Mouse (Mus musculus) stomach, embryonic 14.5 days (tissue): ENCODE data around the gene Prkag2. TPM values are rescaled to one million over a fixed set of nuclear protein-coding genes. Genes with fewer than 3 reads are reported as not detected.

Source experiments
- ATAC-seq: fragments of 200-750 bp; cut with Nextera tagmentation; 2 replicates; pipeline ENCODE4 v1.8.0; 2017; ENCODE audit warnings: low read depth, moderate TSS enrichment; ENCODE audit not compliant: insufficient number of reproducible peaks, insufficient read depth, low FRiP score
- H3K27ac ChIP-seq: fragments of 300-500 bp; sonication (generic); 2 replicates; pipeline ENCODE4 v1.5.1; 2014; ENCODE audit warnings: mild to moderate bottlenecking, low read length, moderate library complexity, mixed read lengths
- H3K27me3 ChIP-seq: fragments of 300-500 bp; sonication (generic); 2 replicates; pipeline ENCODE4 v1.6.1; 2014; ENCODE audit warnings: low read length, control low read depth, mixed read lengths; ENCODE audit not compliant: control insufficient read depth, insufficient read depth
- H3K36me3 ChIP-seq: fragments of 300-500 bp; sonication (generic); 2 replicates; pipeline ENCODE4 v1.6.1; 2014; ENCODE audit warnings: mild to moderate bottlenecking, control low read depth, low read length, moderate library complexity, mixed read lengths; ENCODE audit not compliant: control insufficient read depth, insufficient read depth
- H3K4me1 ChIP-seq: fragments of 300-500 bp; sonication (generic); 2 replicates; pipeline ENCODE4 v1.6.1; 2014; ENCODE audit warnings: low read length, control low read depth, mixed read lengths; ENCODE audit not compliant: control insufficient read depth, insufficient read depth
- H3K4me2 ChIP-seq: fragments of 300-500 bp; sonication (generic); replicated peaks from 2 replicates; pipeline ENCODE4 v1.6.1; 2014; ENCODE audit warnings: low read depth, low read length, control low read depth
- H3K4me3 ChIP-seq: fragments of 300-500 bp; sonication (generic); 2 replicates; pipeline ENCODE4 v1.5.1; 2014; ENCODE audit warnings: low read depth, low read length, control low read depth
- H3K9ac ChIP-seq: fragments of 300-500 bp; sonication (generic); replicated peaks from 2 replicates; pipeline ENCODE4 v1.6.1; 2014; ENCODE audit warnings: low read depth, mild to moderate bottlenecking, control low read depth, low read length, moderate library complexity, mixed read lengths
- H3K9me3 ChIP-seq: fragments of 300-500 bp; sonication (generic); 2 replicates; pipeline ENCODE4 v1.6.1; 2016; ENCODE audit warnings: low read depth, low read length, control low read depth; ENCODE audit not compliant: control insufficient read depth
- WGBS: fragments of 180-500 bp; shearing (Covaris S2); extraction: QIAGEN DNeasy Blood & Tissue Kit; methylation state at CpG from one replicate; pipeline ENCODE4 v1.1.7; 2014; 5-methylcytosine and 5-hydroxymethylcytosine counted together
- polyA plus RNA-seq: library from polyadenylated mRNA; unstranded; fragments of >200 nt; fragmentation: Nextera tagmentation; extraction: Ambion mirVana; gene quantifications from 2 replicates; pipeline ENCODE4 v1.2.1, GENCODE M21; 2014

The Prkag2 gene
- polyA plus RNA-seq, 1 experiment from 2014 or later = 54.7 TPM

GRCm38 (mm10) chr5:24878713-24879112 is 221.7 kb downstream of the Prkag2 start:
- no peak; the same call in 1 of the 2 replicates for ATAC-seq
- 45% methylated on average over 4 of the region's 4 CpGs for WGBS
- no peaks in the 10 kb centered on the region for H3K4me1 ChIP-seq
- no peak overlapping the region for H3K4me3 ChIP-seq
- peaks cover 4% of the 10 kb centered on the region; the same call in 1 of the 2 replicates for H3K36me3 ChIP-seq
- no peaks in the 10 kb centered on the region for H3K27me3 ChIP-seq
- H3K9ac ChIP-seq = no peak overlapping the region
- no peaks in the 10 kb centered on the region for H3K9me3 ChIP-seq
- no peak overlapping the region for H3K4me2 ChIP-seq
- peak overlapping the region; percentile 44; the same call in 1 of the 2 replicates for H3K27ac ChIP-seq

- Histone ChIP-seq H3K4me3 (no peak overlapping the region), H3K9me3 (no peaks in the 10 kb centered on the region), H3K4me2 (no peak overlapping the region), H3K27me3 (no peaks in the 10 kb centered on the region), H3K4me1 (no peaks in the 10 kb centered on the region), H3K9ac (no peak overlapping the region), H3K36me3 (peaks cover 4% of the 10 kb centered on the region; the same call in 1 of the 2 replicates), H3K27ac (peak overlapping the region; percentile 44; the same call in 1 of the 2 replicates)
- 49% methylated on average over 11 of the region's 11 CpGs for WGBS
- no peak for ATAC-seq
These were observed 222.4 kb downstream of the Prkag2 start for GRCm38 (mm10) chr5:24877836-24878624.

DNA sequence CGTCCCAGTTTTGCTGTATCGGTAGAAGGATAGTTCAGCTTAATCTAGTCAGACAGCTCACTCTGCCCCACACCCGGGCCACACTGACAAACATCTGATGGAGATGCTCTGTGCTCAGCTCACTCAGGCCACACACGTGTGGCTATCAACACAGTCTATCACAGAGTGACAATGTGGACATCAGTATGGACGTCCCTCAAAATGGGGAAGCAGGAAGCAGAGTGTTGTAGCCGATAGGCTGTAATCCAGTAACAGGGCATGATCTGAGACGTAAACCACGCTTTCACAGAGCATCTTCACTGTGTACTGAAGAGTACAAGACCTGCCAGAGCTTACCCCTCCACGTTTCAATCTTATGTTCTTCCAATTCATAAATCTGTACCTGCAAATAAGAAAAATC is 223.8 kb downstream of the Prkag2 start:
- Histone ChIP-seq H3K9ac (no peak overlapping the region), H3K4me2 (no peak overlapping the region), H3K4me1 (no peaks in the 10 kb centered on the region), H3K4me3 (no peak overlapping the region), H3K27ac (no peak overlapping the region), H3K9me3 (no peaks in the 10 kb centered on the region), H3K27me3 (no peaks in the 10 kb centered on the region), H3K36me3 (peaks cover 4% of the 10 kb centered on the region; the same call in 1 of the 2 replicates)
- WGBS = 90% methylated on average over 9 of the region's 9 CpGs
- no peak for ATAC-seq

DNA sequence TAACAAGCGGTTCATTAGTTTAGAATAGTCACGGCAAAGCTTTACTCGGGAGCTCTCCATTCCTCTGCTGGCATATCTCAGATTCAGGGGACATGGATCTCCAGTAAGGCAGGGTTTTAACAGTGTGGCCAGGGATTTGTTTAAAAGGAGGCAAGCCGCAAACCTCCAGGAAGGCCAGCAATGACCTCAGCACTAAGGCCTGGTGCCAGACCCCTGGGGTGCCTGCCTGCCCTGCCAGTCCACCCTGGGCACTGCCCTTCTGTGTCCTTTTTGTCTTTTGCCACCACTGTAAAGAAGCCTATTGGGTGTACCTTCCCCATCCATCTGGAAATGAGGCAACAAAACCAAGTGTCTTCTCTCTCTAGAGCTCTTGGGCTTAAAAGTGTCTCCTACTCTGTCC is 226.3 kb downstream of the Prkag2 start:
- no peak for ATAC-seq

DNA sequence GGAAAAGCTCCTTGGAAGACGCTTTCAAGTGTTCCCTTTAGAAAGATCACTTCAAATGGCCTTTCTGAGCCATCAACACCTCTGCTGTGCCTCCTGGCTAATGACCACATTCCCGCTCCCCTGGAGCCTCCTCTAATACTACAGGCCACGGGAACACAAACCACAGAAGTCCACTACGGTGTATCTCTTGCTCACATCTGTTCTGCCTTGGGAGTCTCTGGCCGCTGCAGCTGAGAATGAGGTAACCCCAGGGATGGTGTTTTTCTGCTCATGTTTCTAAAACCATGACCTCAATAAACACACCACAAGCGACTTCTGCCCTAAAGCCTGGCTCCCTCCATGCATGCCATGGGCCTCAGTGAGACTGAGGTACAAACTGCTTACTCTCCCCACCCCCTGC is 227.2 kb downstream of the Prkag2 start:
- no peaks in the 10 kb centered on the region for H3K9me3 ChIP-seq
- WGBS = 59% methylated on average over 6 of the region's 6 CpGs
- H3K4me2 ChIP-seq = no peak overlapping the region
- no peak overlapping the region for H3K27ac ChIP-seq
- H3K4me3 ChIP-seq = no peak overlapping the region
- peaks cover 9% of the 10 kb centered on the region; the same call in 1 of the 2 replicates for H3K36me3 ChIP-seq
- no peaks in the 10 kb centered on the region; the same call in 1 of the 2 replicates for H3K4me1 ChIP-seq
- H3K9ac ChIP-seq = no peak overlapping the region
- ATAC-seq = no peak
- no peaks in the 10 kb centered on the region for H3K27me3 ChIP-seq

More for the DNA sequence above, 226.3 kb downstream of the Prkag2 start:
- Histone ChIP-seq H3K9me3 (no peaks in the 10 kb centered on the region), H3K27me3 (no peaks in the 10 kb centered on the region), H3K4me2 (no peak overlapping the region), H3K4me1 (no peaks in the 10 kb centered on the region; the same call in 1 of the 2 replicates), H3K27ac (no peak overlapping the region), H3K4me3 (no peak overlapping the region), H3K36me3 (peaks cover 4% of the 10 kb centered on the region; the same call in 1 of the 2 replicates), H3K9ac (no peak overlapping the region)
- WGBS = 63% methylated on average over 4 of the region's 4 CpGs

- no peak overlapping the region for H3K4me3 ChIP-seq
- H3K4me2 ChIP-seq = no peak overlapping the region
- H3K36me3 ChIP-seq = peaks cover 5% of the 10 kb centered on the region; the same call in 1 of the 2 replicates
- peaks cover 3% of the 10 kb centered on the region; the same call in 1 of the 2 replicates for H3K9me3 ChIP-seq
- no peak for ATAC-seq
- H3K27me3 ChIP-seq = no peaks in the 10 kb centered on the region
- WGBS = 81% methylated on average over 12 of the region's 12 CpGs
- no peak overlapping the region for H3K27ac ChIP-seq
- no peak overlapping the region for H3K9ac ChIP-seq
- no peaks in the 10 kb centered on the region; the same call in 1 of the 2 replicates for H3K4me1 ChIP-seq
These were observed 229.2 kb downstream of the Prkag2 start for GRCm38 (mm10) chr5:24871276-24871675.

DNA sequence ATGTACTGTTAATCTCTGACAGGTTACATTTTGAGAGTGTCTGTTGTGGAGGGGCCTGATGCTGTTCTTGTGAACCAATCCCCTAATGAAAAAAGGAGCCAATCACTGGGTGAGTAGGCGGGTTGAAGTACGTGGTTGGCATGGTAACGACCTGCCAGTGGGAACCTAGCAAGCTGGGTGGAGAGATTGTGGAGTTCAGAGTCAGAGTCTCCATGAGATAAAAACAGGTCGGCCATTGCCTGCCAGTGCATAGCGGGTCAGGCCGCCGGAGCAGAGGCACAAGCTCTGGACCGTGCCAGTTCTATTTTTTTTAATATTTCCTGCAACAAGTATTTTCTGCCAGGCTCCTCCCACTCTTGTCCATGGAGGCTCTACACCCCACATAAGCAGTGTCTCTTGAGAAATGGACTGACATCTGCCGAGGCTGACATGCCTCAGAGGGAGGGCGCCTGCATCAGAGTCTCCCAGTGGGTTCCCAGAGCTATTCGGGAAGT is 230.6 kb downstream of the Prkag2 start:
- Histone ChIP-seq H3K27ac (no peak overlapping the region), H3K4me1 (no peaks in the 10 kb centered on the region; the same call in 1 of the 2 replicates), H3K9me3 (peaks cover 3% of the 10 kb centered on the region; the same call in 1 of the 2 replicates), H3K4me3 (no peak overlapping the region), H3K9ac (no peak overlapping the region), H3K27me3 (no peaks in the 10 kb centered on the region), H3K4me2 (no peak overlapping the region), H3K36me3 (peaks cover 5% of the 10 kb centered on the region; the same call in 1 of the 2 replicates)
- 67% methylated on average over 11 of the region's 11 CpGs for whole genome bisulfite sequencing
- ATAC-seq = 0 out of 2 replicates have a peak, but pooled peaks have one; percentile 46

- Histone ChIP-seq H3K9me3 (peaks cover 3% of the 10 kb centered on the region; the same call in 1 of the 2 replicates), H3K4me1 (no peaks in the 10 kb centered on the region), H3K27ac (no peak overlapping the region), H3K9ac (no peak overlapping the region), H3K27me3 (no peaks in the 10 kb centered on the region), H3K4me2 (no peak overlapping the region), H3K4me3 (no peak overlapping the region), H3K36me3 (peaks cover 7% of the 10 kb centered on the region; the same call in 1 of the 2 replicates)
- no peak for ATAC-seq
- 71% methylated on average over 12 of the region's 12 CpGs for WGBS
These were observed 236.6 kb downstream of the Prkag2 start for GRCm38 (mm10) chr5:24863804-24864203.
